Mouse (Mus musculus) heart, adult 9 months (tissue): ENCODE measurements around the gene Arl3.

Source experiments
- DNase-seq, 2 experiments: peaks; one replicate each; pipeline ENCODE4 v3.0.0; 2022; ENCODE audit warnings: low spot score in 2 of 2

Arl3 gene

GRCm38 (mm10) chr19:46501401-46502068 lies 71.5 kb downstream of the Arl3 start, which contains the start of gene Trim8:
Gene Trim8, plus strand, starts transcription at chr19:46501702.
- DNase-seq: peak; percentile 87

DNA sequence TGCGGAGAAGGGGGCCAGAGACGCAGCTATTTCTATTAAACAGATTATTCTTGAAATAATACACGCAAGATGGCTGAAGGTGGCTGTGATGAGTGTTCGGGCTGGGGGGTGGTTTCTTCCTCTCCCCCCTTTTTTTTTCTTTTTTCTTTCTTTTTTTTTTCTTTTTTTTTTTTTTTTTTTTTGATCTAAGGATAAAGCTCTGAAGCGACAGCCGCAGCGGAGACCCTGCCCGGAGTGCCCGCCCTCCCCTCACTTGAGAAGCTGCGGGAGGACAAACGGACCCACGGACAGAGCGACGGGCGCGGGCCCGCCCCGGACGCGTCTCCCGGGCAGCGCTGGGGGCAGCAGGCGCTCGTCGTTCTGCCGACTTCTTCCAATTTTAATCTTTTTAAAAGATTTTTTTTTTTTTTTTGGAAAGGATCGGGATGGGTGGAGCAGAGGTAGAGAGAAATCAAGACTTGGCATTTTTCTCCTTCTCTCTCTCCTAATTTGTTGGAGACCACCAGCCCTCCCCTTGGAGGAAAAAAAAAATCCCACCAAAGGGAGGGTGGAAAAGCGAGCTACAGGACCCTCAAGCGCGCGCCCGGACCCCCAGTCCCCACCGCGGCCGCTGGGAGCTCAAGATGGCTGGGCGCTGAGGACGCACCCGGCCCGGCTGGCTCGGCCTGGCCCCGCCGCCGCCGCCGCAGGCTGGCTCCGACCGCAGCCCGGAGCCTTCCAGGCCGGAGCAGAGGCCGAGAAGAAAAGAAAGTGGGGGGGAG lies 72.2 kb downstream of the Arl3 start:
- no peak for DNase-seq

- peak; percentile 97 to 98 for DNase-seq
Measured at GRCm38 (mm10) chr19:46499836-46500580, 73.0 kb downstream of the Arl3 start.

DNA sequence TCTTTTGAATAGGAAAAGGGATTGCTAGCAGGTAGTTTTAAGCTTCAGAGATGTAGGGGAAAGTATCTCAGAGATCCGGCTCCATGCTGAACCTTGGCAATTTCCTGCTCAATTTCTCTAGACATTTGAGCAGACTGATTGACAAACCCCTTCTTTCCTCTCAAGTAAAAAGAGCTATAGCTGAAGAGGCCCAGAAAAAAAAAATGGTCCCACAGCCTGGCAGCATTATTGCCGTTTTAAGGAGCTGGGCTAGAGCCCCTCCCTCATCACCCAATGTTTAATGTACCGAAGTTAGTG lies 73.5 kb downstream of the Arl3 start:
- no peak for DNase-seq

GRCm38 (mm10) chr19:46497230-46497629 lies 75.8 kb downstream of the Arl3 start:
- DNase-seq: no peak

GRCm38 (mm10) chr19:46495136-46495535 lies 77.9 kb downstream of the Arl3 start:
- no peak for DNase-seq

GRCm38 (mm10) chr19:46490634-46491033 lies 82.4 kb downstream of the Arl3 start:
- DNase-seq: no peak

DNA sequence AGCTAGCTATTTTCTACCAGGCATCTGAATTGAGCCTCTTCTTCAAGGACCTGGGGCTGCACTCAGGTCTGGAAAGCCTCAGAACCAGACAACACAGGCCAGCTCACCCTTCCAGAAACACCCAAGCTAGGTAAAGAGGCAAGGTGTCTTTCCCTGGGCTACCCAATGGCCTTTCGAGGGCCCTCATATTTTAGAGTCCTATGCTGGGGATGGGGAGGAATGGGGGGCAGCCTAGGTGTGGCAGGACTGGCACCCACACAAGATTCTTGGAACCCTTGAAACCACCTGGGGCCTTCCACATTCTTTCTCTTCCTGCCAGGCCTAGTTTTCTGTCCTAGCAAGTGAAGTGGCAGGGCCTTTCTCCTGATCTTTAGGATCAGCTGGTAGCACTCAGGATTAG lies 83.5 kb downstream of the Arl3 start:
- no peak for DNase-seq

- no peak for DNase-seq
Measured at GRCm38 (mm10) chr19:46486709-46487108, 86.3 kb downstream of the Arl3 start.

GRCm38 (mm10) chr19:46485847-46486246 lies 87.2 kb downstream of the Arl3 start:
- DNase-seq: no peak

GRCm38 (mm10) chr19:46484518-46484917 lies 88.5 kb downstream of the Arl3 start:
- peak; percentile 82 to 88 for DNase-seq

- DNase-seq: no peak
Measured at GRCm38 (mm10) chr19:46483701-46484328, 89.2 kb downstream of the Arl3 start.

DNA sequence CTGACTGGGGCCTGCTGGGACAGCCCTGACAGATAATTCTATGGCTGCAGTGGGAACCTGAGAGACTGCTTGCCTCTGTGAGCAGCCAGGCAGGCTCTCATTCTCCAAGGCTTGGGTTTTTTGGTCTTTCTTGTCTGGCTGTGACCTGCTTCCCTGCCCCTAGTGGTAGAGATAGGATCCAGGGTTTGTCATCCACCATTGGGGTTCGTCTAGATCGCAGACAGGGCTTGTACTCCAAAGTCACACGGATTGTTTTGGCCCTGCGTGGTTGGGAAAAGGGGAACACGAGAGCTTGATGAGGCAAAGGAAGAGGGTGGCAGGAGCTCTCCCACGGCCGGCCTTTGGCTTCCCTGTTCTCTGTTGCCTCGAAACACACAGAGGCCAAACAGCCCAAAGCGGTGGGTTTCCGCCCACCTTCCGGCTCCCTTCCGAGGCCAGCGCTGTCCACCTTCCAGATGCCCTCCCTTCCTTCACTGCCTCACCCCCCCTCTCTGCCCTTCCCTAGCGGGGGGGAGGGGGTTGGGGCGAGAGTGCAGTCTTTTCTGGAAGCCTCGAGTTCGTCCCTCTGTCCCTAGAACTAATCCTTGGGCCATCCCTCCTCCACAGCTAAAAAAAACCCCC lies 90.0 kb downstream of the Arl3 start:
- no peak for DNase-seq

DNA sequence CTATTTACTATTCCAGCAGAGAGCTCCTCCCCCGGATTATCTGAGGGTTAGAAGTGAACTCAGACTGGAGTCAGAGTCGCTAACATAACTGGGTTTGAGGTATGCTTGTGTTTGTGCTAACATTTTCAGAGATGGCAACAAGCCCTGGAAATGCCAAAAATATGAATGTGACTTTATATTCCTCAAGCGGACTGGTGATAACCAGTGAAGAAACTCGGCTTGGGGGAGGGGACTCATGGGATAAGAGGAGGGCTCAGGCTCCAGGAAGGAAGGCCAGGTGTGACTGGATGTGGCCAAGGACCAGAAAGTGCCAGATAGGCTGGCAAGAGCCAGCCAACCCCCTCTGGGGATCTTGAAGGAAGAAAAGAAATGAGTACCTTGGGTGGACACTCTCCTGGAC lies 91.2 kb downstream of the Arl3 start:
- no peak for DNase-seq

DNA sequence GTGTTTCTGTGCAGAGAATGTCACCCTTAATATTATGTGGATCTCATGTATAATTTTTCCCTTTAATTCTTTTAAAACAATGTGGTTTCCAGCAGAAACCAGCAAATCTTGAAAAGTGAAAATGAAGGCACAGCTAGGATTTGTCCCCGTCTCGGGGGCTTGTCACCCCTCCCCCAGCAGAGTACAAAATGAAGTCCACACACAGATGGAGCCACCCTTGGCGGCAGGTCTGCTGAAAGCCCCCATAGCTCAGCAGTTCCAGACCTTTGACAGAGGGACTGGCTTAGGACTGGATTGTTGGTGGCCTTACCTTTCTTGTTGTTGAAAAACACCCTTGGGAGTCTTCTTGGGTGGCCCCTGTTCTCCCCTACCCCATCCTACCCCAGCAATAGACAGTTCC lies 91.6 kb downstream of the Arl3 start:
- no peak for DNase-seq
